Mouse (Mus musculus): Measurements from ENCODE around the gene Dusp19. TPM values are rescaled to one million over a fixed set of nuclear protein-coding genes. Genes with fewer than 3 reads are reported as not detected.
A peak's percentile ranks its signal among the peaks of the same experiment; 100 is the strongest.

Gene Dusp19
- total RNA-seq, 2 experiments from 2014 or later, result 6.7 TPM; not detected in 1

DNA sequence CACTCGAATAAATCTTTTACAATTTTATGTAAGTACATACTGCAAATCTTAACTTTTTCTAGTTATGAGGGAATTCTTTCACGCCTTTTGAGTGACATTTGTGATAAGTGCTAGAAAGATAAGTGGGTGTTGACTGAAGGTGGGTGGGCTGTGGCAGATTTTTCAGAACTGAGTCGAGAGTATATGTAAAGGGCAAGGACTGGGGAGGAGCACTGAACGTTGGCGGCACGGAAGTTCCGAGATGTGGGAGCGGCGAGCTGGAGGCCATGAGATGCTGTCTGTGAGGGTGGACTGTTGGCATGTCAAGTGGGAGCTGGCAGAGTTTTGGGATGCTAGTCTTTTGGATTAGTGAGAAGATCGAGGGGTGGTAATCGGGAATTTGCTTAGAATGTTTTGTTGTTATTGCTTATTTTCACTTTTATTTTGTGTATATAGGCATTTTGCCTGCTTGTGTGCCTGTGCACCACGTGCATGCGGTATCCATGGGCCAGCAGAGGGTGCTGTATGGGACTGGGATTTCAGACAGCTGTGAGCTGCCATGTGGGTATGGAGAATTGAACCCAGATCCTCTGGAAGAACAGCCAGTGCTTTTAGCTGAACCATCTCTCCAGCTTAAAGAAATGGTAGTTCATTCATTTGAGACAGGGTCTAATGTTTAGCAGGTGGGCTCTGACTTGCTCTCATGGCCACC is 15.6 kb downstream of the Dusp19 start:
- no peak for ATAC-seq (replicated peaks; ENCODE audit: low FRiP score, poor library complexity, severe bottlenecking)

DNA sequence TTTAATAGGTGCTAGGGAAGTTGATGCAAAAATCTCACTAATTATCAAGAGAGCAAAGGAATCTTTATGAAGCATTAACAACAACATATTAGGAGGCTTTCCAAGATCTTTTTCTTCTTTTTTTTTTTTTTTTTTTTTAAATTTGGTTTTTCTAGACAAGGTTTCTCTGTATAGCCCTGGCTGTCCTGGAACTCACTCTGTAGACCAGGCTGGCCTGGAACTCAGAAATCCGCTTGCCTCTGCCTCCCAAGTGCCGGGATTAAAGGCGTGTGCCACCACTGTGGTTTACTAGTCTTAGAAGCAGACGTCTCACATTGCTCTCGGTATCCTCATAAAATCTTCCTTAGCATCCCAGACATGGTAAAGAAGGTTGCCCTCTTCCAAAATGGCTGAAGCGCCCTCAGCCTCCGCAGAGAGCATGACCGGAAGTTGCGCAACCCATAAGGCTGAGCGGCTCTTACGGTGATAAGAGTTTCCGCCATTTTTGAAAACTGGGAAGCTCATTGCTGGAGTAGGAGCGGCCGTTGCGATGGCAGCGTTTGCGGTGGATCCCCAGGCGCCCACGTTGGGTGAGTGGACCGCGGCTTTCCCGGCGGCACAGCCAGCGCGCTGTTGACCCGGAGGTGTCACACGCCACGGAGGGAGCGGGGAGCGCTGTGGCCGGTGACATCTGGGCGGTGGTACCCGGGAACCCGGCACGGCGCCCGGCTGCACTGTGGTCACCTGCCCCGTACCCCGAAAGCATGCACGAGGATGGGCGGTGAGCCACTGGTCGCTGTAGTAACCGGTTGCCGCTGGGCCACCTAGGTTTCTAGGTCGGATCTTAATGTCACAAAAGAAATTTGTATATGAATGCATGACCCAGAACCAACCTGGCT is 21.8 kb downstream of the Dusp19 start:
- peak; percentile 98 for ATAC-seq (replicated peaks; ENCODE audit: low FRiP score, poor library complexity, severe bottlenecking)

DNA sequence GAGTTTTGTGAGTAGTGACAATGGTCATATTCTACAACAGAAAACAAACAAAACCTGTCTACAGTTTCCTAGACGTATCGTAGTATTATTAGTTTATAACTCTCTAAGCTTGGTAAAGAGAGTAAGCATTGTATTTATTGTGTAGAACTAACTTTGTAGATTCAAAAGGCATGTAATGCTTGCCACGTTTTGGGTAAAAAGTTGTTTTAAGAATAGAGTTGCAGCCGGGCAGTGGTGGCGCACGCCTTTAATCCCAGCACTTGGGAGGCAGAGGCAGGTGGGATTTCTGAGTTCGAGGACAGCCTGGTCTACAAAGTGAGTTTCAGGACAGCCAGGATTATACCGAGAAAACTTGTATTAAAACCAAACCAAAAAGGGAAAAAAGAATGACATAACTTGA is 22.6 kb downstream of the Dusp19 start:
- ATAC-seq (replicated peaks; ENCODE audit: low FRiP score, poor library complexity, severe bottlenecking), result peak; percentile 6; the same call in 1 of the 2 replicates

DNA sequence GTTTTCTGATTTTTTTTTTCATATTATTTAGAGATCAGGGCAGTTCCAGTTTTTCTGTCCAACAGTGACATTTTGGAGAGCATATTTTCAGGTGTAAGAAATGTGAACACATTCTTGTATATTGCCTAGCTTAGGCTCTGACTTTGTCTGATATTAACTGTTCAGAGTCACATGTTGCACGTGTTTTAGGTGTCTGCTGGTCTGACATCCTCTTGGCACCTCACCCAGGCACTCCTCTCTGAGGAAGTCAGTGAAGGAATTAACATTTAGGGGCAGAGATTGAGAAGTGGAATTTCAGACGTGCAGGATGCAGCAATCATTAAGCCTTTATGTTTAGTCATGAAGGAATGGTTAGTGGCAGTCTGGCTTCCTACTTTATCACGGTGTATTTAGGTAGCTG is 23.0 kb downstream of the Dusp19 start:
- ATAC-seq (replicated peaks; ENCODE audit: low FRiP score, poor library complexity, severe bottlenecking), result no peak

DNA sequence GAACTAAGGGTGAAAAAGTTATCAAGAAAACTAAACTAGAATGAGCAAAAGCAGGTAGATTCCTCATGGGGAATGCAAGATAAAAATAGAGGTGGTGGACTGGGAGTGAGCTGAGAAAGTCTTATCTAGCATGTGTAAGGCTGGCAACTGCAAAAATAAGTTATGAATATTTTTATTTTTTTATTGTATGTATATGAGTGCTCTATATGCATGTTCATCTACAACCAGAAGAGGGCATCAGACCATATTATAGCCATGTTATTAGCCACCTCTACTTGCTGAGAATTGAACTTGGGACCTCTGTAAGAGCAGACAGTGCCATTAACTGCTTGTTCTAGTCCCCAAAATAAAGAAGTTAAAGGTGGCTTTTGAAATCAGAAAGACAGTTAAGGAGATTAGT is 44.6 kb downstream of the Dusp19 start:
- ATAC-seq (replicated peaks; ENCODE audit: low FRiP score, poor library complexity, severe bottlenecking), result no peak

DNA sequence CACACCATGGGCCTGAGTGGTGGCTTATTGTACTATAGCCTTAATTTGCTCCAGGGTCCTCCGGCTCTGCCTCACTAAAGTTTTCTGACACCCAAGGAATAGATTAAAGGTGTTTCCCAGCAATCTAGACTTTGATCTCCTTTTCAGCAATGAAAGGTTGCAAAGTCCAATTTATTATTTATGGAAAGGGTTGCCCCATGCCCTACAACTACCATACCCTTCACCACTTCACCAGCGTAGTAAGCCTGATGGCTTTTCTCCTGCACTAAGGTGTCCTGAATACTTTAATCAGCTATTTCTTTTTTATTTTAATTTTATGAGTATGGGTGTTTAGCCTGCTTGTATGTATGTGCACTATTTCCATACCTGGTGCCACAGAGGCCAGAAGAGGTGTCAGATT is 45.8 kb downstream of the Dusp19 start:
- no peak for ATAC-seq (replicated peaks; ENCODE audit: low FRiP score, poor library complexity, severe bottlenecking)

DNA sequence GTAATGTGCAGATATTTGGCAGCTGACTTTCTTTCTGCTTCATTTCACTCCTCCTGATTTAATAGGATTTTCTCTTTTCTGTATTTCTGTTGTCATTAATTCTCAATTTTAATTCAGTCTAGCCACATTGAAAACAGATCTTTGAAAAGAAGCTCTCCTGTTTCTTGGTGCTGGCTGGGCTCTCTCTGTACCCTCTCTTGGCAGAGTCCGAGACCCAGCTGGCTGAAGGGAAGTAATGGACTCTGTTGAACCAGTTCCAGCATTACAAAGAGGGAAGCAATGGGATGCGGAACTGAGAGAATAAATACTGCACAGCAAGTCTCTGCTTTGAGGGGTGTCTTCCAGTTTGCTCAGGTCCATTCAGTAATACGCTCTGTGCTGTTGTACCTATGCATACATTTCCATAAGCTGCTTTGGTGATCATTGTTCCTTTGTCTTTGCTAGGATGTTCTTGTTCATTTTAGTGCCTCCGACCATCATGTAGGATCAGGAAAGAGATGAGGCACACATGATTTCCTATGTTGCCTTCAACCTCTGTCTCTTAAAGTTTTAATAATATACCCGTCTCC is 50.6 kb downstream of the Dusp19 start:
- no peak for ATAC-seq (replicated peaks; ENCODE audit: low FRiP score, poor library complexity, severe bottlenecking)

DNA sequence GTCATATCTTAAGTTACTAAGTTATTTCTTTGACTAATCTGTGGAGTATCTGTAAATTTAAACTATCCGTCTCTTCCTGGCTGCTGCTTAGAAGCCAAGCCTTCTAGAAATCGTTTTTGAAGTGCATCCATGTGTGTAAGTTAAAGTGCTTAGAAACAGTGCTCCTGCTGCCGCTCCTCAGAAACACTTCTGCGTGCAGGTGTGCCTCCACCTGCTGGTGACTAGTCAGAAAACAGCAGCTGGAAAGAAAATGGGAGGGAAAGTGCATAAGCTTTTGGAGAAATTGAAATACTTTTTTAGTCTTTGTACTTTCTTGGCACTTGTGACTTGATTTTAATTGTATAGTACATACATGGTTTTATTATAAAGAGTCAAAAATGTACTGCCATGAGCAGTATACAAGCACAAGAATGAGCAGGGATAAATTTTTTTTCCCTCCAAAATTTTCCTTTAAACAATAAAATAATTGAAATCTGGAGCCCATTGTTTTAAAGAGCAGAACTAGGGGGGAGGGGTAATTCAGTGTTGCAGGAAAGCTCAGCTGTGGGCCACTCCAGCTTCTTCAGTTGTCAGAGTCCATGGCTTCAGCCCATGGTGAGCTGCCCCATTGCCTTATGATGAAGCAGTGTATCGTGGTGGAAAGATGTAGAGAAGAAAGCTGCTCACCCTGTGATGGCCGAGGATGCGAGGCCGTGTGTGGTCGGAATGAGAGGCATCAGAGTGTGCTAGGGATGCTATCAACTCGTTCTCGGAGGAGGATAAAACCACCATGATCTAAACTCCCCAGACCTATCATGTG is 53.2 kb downstream of the Dusp19 start:
- no peak for ATAC-seq (replicated peaks; ENCODE audit: low FRiP score, poor library complexity, severe bottlenecking)

DNA sequence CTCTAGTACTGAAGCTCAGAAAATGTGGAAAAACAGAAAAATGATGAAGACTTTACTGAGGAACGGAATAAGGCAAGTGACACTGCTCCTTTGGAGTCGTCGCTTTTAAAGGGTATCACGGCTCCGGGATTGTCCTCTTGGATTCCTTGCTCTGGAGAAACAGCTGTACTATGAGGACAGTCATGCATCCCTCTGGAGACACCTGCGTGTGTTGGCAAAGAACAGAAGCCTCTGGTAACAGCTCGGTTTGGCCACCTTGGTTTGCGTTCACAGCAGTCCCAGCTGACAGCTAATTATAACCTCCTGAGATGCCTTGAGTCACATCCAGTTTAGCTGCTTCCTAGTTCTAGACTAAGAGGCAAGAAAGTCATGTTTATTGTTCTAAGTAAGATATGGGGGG is 62.0 kb downstream of the Dusp19 start:
- no peak for ATAC-seq (replicated peaks; ENCODE audit: low FRiP score, poor library complexity, severe bottlenecking)

Other genes starting within 250 kb of the Dusp19 start
- gene Frzb, start 169.4 kb upstream of the Dusp19 start, total RNA-seq (2015; ENCODE audit: low replicate concordance), result not detected in 2 replicates
- not detected in 2 replicates for gene Frzb, start 169.4 kb upstream of the Dusp19 start, total RNA-seq (2017; ENCODE audit: low replicate concordance)
- gene Nckap1, start 35.7 kb upstream of the Dusp19 start, total RNA-seq (2015; ENCODE audit: low replicate concordance), result 4.6 and 5.0 TPM in 2 replicates
- gene Nckap1, start 35.7 kb upstream of the Dusp19 start, total RNA-seq (2017; ENCODE audit: low replicate concordance), result 11.1 and 20.8 TPM in 2 replicates
- gene Nup35, start 191 bp downstream of the Dusp19 start, total RNA-seq (2015; ENCODE audit: low replicate concordance), result 34.0 and 64.2 TPM in 2 replicates
- 43.5 and 56.1 TPM in 2 replicates for gene Nup35, start 191 bp downstream of the Dusp19 start, total RNA-seq (2017; ENCODE audit: low replicate concordance)